Mouse (Mus musculus) E14TG2a.4 (cell line): ENCODE data around the gene Dnaja3.

Source experiments
- CTCF ChIP-seq: conservative IDR thresholded peaks from 2 replicates; pipeline ENCODE4 v1.5.1; 2014; ENCODE audit warnings: low read length
- POU5F1 ChIP-seq: IDR thresholded peaks from 2 replicates; pipeline ENCODE4 v1.6.1; 2014; ENCODE audit warnings: low read length, borderline replicate concordance

DNA sequence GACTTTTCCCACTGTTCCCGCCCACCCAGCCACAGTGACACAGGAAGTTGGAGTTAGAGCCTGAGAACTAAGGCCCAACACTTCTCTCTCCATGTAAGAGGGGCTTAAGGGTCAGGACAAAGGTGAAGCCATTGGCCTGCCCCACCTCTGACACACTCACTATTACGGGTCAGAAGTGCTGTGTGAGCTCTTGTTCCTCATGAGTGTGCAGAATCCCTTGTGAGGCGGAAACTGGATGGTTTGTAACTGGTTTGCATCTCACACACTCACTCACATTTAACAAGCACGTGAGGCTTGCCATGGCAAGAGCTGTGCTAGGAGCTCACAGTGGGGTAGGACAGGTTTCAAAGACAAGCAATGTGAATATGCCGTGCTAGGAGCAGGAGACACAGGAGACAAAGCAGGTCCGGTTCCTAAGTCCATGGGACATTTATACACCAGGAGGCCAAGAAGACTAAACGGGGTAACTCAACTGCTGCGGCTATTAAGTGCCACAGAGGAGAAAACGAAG, 16.8 kb downstream of the Dnaja3 start:
- no peak for TF ChIP-seq CTCF
- TF ChIP-seq POU5F1 = no peak
